Mouse (Mus musculus) layer of hippocampus, adult 9-11 months (tissue): ENCODE measurements around the gene Pacrg.

Experiments used
- DNase-seq: peaks from one replicate; pipeline ENCODE4 v3.0.0; 2022

Pacrg gene

DNA sequence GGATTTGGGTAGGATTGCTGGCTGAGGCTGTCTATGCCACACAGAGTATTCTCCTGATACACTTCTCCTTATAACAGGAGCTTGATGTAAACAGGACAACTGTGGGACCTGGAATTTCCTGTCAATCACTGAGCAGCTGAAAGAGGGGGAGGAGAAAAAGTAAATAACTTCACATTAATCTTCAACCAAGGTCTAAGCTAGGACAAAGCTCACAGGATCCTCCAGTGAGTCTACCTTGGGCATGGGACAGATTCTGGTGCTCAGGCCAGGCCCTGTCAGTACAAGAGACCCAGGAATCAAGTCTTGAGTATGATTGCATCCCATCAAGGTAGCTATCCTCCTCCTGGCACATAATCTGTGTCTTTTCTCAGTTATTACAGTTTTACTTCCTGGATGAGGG, 102.1 kb downstream of the Pacrg start:
- DNase-seq = no peak

GRCm38 (mm10) chr17:10734733-10735132, 105.4 kb downstream of the Pacrg start:
- DNase-seq = no peak

DNA sequence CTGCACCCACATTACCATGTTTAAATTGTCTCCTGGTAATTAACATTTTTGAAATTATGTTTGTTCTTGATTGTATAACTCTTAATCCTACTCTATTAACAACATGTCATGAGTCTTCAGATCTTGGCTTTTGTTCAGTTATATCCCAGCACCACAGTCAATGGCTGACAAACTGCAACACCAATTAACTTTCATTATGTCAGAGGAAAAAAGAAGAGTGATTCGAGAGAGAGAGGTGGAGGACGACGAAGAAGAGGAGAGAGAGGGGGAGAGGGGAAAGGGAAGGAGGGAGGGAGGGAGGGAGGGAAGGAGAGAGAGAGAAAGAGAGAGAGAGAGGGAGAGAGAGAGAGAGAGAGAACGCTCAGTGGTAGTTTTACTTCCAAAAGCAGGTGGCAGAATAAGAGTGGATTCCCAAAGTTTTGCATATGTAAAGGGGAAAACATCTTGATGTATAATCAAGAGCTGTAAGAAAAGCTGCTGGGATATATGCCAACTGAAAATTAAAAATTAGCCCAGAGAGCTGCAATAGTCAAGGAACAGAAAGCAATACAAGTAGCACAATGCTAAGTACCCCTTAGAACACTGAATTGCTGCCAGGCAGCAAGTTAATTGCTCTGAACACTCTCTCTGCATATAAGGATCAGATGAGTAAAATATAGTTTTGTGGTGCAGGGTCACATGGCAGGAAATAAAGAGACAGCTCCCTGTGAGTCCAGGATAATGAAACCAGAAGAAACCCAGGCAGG, 107.6 kb downstream of the Pacrg start:
- DNase-seq = no peak

- no peak for DNase-seq
These were observed 115.3 kb downstream of the Pacrg start for GRCm38 (mm10) chr17:10724853-10725252.

- peak; percentile 10 for DNase-seq
These were observed 118.5 kb downstream of the Pacrg start for GRCm38 (mm10) chr17:10721562-10721961.

GRCm38 (mm10) chr17:10717148-10717547, 123.0 kb downstream of the Pacrg start:
- DNase-seq = no peak

DNA sequence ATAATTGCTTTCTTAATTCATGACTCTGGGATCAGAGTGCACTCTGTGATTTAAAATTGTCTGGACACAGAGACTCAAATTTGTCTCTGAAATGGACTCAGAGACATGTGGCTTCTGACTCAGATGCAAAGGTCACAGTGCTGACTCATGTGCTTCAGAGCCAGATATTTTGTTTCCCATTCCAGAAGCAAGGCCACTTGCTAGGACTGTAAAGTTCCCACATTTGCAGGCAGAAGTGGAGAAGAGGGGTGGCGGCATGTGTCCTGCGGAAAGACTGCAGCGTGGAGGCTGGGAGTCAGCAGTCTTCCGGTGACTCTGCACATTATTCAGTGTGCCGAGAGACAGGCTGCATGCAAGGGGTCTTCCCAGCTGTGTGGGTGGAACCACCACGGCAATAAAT, 137.3 kb downstream of the Pacrg start:
- no peak for DNase-seq

- no peak for DNase-seq
These were observed 142.1 kb downstream of the Pacrg start for GRCm38 (mm10) chr17:10698041-10698440.

GRCm38 (mm10) chr17:10695421-10695820, 144.7 kb downstream of the Pacrg start:
- no peak for DNase-seq

- no peak for DNase-seq
These were observed 163.0 kb downstream of the Pacrg start for GRCm38 (mm10) chr17:10677098-10677497.

- no peak for DNase-seq
These were observed 164.6 kb downstream of the Pacrg start for GRCm38 (mm10) chr17:10675536-10675935.

- peak; percentile 17 for DNase-seq
These were observed 165.1 kb downstream of the Pacrg start for GRCm38 (mm10) chr17:10675048-10675447.

DNA sequence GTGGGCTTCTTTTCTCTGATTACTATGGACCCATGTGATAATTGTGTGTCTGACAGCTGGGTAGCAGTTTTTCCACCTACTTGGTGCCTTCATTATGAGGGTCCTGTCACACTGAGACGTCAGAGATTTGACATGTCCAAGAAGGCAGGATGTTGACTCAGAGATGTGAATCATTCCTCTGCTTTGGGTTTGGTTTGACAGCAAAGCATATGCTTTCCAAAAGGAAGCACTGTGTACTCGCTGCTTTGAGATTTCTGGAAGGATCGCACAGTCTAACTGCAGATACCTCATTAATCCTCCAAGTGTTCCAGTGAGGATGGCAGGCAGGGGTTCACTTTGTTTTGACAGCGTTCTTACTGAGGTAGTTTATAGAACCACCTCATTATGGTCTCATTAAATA, 178.8 kb downstream of the Pacrg start:
- DNase-seq = no peak

DNA sequence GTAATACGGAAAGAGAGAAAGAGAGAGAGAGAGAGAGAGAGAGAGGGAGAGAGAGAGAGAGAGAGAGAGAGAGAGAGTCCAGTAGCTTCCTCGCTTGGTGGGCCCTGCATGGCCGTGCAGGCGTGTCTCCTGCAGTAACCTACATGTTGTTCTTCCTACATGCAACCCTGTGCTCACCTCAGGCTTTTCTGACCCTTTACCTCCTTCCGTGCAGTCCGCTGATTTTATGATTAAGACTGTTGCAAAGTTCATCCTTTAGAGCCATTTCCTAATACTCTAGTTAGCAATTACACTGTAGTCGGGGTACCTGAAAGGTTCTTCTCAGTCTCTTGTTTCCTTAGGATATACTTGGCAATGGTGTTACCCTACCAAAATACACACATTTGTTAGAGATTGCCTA, 196.5 kb downstream of the Pacrg start:
- DNase-seq = no peak

DNA sequence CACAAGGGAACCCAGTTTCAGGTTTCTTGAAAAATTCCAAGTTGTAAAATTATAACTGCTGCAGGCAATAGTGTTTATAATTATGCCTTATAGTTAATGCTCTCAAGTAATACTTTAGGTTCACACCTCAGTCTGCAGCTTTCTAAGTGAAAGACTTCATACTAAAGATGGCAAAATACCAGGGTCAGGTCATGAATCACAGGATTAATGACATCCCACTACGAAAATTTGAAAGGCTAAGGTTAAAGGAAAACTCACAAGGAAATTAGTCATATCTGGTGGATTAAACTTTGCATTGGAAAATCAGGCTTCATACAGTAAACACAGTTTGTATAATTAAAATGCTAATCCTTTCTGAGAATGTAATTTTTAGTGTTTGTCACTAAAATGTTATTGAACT, 200.3 kb downstream of the Pacrg start:
- no peak for DNase-seq

GRCm38 (mm10) chr17:10635955-10636470, 204.1 kb downstream of the Pacrg start:
- DNase-seq = no peak

DNA sequence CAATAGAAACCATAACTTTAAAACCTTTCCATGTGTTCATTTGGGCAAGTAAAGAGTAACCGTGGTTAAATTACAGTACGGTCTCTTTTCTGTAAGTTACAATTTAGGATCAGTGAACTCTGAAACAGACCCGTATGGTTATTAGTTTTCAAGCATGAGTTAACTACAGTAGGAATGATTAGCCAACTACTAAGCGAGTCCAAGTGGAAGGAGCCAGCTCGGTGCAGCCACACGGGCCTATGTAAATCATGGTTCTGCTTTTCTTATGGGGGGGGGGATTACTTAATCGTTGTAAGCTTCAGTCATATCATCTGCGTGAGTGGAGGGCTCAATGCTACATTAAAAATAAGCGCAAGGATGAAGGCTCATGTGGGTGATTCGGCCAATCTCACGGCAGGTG, 204.6 kb downstream of the Pacrg start:
- DNase-seq = no peak

- DNase-seq = no peak
These were observed 205.1 kb downstream of the Pacrg start for GRCm38 (mm10) chr17:10635046-10635445.

DNA sequence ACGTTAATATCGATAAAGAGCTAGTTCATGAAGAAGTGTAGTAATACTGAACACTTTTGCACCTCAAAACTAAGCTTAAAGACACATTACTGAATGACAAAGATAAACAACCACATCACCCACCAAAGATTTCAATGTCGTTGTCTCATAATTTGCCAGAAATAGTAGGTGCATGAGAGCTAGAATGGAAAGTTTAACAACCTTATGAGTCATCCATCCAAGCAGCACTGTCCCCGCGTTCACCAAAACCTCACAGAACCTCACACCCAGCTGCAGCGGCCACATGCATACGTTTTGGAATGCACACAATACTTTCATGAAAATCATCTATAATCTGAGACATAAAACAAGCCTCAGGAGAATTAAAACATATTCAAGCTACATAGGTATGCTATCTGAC, 206.3 kb downstream of the Pacrg start:
- no peak for DNase-seq

- DNase-seq = no peak
These were observed 211.9 kb downstream of the Pacrg start for GRCm38 (mm10) chr17:10628240-10628639.

- DNase-seq = no peak
These were observed 212.6 kb downstream of the Pacrg start for GRCm38 (mm10) chr17:10627476-10627875.

GRCm38 (mm10) chr17:10626299-10627095, 213.6 kb downstream of the Pacrg start:
- no peak for DNase-seq

GRCm38 (mm10) chr17:10624699-10625424, 215.2 kb downstream of the Pacrg start:
- DNase-seq = no peak
